Mouse (Mus musculus): ENCODE measurements around the gene Cyth1.
A peak's percentile ranks its signal among the peaks of the same experiment; 100 is the strongest.

Cyth1 gene

DNA sequence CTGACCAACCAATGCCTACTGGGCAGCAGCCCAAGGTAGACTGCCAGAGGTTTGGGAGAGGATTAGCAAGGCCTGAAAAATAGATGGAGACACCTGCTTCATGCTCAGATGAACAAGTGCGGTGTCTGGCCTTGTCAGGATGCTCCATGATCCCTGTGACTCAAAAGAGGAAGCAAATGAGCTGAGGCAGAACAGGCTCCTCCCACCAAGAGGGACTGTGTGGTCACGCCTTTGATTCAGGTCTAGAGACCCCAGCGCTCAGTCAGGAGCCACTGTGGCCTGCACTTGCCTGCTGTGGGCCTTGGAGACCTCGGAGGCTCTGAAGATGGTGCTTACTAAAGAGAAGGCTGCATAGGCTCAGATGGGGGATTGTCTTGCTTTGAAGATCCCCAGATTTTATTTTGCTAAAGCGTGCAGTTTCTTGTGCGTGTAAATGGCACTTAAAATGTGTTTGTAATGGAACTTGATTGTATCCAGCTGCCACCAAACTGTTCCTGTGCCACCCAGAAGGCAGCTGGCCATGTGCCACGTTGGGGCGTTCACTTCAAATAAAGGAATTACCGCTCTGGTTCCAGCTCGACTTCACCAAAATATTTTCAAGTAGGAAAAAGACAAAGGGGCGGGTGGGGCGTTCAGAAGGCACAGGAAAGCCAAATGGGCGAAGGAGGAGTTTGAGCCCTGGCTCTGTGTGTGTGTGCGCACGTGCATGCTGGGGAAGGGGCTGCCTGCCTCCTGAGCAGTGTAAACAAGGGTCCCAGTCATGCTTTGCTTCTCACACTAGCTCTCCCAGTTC lies 6.0 kb upstream of the Cyth1 start:
- peak; percentile 31 for DNase-seq (ENCODE audit: low spot score)

DNA sequence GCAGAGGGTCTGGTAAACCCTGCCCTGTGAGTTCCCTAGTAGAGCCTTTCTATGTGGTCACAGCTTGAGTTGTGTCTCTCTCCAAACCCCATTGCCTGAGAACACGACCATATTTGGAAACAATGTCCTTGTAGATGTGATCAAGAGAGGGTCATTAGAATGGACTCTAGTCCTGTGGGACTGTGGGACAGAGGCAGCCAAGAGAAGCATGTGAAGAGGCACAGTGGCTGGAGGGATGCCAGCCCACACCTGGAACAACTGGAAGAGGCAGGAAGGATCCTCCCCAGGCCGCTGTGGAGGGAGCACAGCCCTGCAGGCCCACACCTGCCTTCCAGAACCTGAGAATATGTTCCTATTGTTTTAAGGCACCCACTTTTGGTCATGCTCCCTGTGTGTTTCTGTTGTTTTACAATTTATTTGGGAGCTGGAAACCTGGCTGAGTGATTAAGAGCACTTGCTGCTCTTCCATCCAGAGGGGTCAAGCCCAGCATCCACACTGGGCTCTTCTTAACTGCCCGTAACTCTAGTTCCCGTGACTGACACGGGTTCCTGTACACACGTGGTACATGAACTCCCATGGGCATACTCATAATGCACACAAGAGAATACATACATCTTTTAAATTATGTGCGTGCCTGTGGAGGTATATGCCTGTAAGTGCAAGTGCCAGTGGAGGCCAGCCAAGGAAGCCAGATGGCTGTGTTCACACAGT lies 5.2 kb upstream of the Cyth1 start:
- no peak for DNase-seq (ENCODE audit: low spot score)

- DNase-seq (ENCODE audit: low spot score), result no peak
Measured at GRCm38 (mm10) chr11:118249012-118249383, 606 bp upstream of the Cyth1 start.

DNA sequence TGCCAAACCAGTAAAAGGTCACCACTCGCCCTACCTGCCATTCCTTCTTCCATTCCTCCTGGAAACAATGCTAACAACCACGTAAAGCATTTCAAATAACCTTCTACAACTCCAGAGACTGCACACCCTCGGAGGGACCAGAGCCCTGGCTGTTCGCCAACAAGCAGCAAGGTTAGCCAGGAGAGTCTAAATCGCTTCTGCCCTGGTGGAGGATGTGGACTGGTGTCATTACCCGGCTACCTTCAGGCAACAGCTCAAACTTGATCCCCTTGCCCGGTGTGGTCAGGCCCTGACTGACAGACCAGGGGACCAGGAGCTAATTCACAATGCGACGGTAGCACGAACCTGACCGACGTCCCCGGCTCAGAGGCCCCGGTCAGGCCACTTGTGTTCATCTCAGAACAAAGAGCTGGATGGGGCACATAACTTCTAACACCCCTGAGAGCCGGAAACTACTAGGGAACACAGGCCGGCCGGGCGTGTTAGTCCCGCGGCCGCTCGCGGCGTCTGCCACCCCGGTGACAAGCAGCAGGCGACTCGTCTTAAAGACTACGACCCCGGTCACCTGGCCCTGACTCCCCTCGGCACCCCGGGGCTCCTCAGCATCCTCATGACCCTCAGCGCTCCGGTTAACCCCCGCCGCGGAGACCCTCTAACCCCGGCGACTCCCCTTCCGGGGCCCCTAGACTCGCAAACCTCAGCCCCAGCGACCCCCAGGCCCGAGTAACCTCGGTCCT lies 865 bp downstream of the Cyth1 start:
- DNase-seq (ENCODE audit: low spot score), result peak; percentile 64

GRCm38 (mm10) chr11:118246724-118247123 lies 1.7 kb downstream of the Cyth1 start:
- no peak for DNase-seq (ENCODE audit: low spot score)

- no peak for DNase-seq (ENCODE audit: low spot score)
Measured at GRCm38 (mm10) chr11:118245130-118245529, 3.3 kb downstream of the Cyth1 start.

GRCm38 (mm10) chr11:118243627-118244261 lies 4.6 kb downstream of the Cyth1 start:
- no peak for DNase-seq (ENCODE audit: low spot score)

- no peak for DNase-seq (ENCODE audit: low spot score)
Measured at GRCm38 (mm10) chr11:118242506-118242905, 5.9 kb downstream of the Cyth1 start.

- no peak for DNase-seq (ENCODE audit: low spot score)
Measured at GRCm38 (mm10) chr11:118240388-118240787, 8.0 kb downstream of the Cyth1 start.

DNA sequence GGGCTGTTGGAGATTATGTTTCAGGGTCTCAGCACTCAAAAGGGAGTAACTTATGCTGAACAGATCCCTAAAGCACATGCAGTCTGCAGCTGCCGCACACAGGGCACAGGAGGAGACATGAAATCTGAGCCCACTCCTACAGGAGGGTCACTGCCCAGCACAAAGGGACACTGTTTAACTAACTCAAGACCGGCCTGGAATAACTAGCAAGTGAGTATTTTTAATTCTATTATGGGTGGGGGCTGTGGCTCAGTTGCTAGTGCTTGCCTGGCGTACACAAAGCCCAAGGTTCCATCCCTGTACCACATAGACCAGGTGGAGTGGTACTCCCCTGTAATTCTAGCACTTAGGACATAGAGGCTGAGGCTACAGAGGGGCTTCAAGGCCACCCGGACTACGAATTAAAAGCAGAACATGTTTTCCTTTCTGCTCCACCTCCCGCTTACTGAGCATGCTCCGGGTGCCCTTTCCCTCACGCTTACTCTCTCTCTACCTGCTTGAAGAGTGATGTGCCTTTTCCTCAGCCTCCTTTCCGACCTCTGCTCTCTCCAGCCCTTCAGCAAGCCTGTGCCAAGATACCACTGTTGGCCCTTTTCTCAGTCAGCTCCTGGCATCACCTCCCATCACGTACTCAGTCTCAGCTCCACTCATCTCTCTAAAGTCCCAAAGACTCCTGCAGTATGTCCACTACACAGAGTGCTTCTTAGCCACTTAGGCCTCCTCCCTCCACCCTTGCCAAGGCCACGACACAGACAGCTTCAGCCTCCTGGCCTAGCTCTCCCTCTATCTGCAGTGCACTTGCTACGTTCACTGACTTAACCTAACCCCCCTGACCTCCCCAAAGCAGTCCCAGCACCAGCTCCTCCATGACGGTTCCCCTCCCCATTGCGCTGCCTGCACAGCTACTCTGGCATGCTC lies 8.9 kb downstream of the Cyth1 start:
- DNase-seq (ENCODE audit: low spot score), result no peak

- DNase-seq (ENCODE audit: low spot score), result no peak
Measured at GRCm38 (mm10) chr11:118236520-118237190, 11.7 kb downstream of the Cyth1 start.

- DNase-seq (ENCODE audit: low spot score), result no peak
Measured at GRCm38 (mm10) chr11:118234929-118235328, 13.5 kb downstream of the Cyth1 start.

DNA sequence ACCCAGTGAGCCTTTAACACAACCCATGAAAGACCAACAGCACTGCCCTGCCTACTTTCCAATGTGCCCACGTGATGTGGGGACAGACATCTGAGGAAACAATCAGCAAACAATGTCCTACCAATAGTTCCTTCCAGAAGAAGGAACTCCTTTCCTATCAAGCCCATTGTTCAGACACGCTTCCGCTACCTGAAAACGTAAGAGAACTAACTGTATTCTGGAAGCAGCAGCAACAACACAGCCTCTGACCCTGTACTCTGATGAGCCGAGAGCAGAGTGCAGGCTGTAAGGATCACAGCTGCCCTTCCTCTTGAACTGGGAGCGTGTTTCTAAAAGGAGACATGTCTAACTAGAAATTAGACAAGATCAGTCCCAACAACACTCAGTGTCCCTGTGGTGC lies 13.9 kb downstream of the Cyth1 start:
- no peak for DNase-seq (ENCODE audit: low spot score)

GRCm38 (mm10) chr11:118233924-118234323 lies 14.5 kb downstream of the Cyth1 start:
- DNase-seq (ENCODE audit: low spot score), result no peak

- DNase-seq (ENCODE audit: low spot score), result no peak
Measured at GRCm38 (mm10) chr11:118232314-118232831, 16.0 kb downstream of the Cyth1 start.

DNA sequence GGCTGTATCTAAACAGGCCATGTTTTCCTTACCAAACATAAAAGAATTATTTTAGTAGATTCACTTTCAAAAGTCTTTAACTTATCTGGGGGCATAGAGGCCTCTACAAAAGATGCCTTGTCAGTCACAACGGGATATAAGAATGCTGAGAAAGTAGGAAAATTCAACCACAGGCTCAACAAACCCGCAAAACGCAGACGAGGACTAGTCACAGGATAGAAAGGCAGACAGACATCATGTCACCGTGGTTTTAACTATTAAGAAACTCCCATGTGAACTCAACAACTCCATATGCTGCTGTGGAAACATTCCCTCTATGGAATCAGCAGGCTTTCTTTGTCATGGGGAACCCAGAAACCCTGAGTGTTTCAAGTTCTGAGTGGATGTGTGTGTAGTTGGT lies 18.5 kb downstream of the Cyth1 start:
- DNase-seq (ENCODE audit: low spot score), result no peak

DNA sequence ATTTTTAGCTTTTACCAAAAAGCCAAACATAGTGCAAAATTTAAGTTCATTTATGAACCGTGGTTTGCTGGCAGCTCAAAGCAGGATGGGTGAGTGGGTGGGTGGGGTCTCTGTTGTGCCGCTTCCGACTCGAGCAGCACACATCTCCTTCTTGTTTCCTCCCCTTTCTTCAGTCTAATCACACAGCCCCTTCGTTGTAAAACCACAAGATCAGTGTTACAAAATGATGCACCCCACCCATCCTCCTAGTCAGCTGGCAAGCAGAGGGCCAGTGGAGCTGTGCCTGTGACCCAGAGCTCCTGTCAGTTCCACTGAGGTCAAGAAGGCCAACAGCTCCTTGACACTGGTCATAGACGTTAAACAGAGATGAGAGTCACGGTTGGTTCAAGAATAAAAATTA lies 20.7 kb downstream of the Cyth1 start:
- no peak for DNase-seq (ENCODE audit: low spot score)

DNA sequence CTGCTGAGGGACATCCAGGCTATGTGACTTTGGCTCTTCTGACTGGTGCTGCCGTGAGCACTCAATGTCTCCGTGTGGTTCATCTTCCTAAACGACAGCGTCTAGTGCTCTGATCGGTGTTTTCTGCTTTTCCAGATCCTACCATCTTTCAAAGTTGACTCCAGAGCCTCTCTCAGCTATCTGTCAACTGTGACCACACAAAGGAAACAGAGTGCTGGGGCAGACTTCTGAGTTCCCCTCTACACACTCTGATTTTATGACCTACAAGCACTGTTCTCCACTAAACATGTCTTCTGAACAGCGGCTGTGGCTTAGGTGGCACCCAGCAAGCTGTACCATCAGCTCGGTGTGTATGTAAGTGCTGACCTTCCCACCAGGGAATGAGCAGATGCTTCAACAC lies 21.5 kb downstream of the Cyth1 start:
- DNase-seq (ENCODE audit: low spot score), result no peak

GRCm38 (mm10) chr11:118225862-118226261 lies 22.5 kb downstream of the Cyth1 start:
- DNase-seq (ENCODE audit: low spot score), result no peak

DNA sequence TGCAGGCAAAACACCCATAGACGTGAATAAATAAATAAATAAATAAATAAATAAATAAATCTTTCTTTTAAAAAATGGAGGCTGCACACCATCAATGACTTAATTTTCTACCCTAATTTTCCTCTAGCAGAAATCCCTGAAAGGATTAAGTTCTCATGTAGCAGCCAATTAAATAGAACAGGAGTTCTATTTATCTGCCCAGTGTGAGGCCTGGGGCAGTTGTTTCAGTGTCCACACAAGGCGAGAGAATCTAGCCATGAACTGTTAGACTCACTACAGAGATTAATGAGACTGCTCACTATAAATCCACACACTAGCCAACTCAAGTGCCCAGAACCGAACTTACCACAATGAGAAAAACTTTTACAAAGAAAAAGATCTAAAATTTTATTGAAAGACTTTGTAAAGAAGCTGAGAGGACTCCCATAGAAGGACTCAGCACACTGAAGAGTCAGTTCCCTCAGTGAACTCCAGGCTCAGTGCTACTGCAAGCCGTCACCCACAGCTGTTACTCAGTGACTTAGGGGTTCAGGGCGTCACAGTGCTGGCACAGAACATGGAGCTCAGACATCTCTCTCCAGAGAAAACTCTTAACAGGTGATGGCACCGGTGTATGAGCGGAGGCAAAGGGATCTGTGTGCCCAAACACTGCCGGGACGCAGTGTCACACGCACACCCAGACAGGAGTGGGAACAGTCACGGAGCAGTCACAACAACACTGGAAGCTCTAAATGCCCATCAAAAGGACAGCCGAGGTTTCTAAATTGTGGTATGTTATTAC lies 23.1 kb downstream of the Cyth1 start:
- no peak for DNase-seq (ENCODE audit: low spot score)
